Mouse (Mus musculus): ENCODE results near the gene Ddx55.
A peak's percentile ranks its signal among the peaks of the same experiment; 100 is the strongest.

Gene Ddx55

GRCm38 (mm10) chr5:124552558-124553307, at the start of gene Ddx55:
Ddx55 (plus strand) TSS chr5:124552864.
- peak; percentile 93 for DNase-seq (ENCODE audit: low read depth, low spot score)

GRCm38 (mm10) chr5:124503742-124504141, 48.9 kb upstream of the Ddx55 start:
- no peak for DNase-seq (ENCODE audit: low read depth, low spot score)

- no peak for DNase-seq (ENCODE audit: low read depth, low spot score)
Observed at GRCm38 (mm10) chr5:124505235-124505634, 47.4 kb upstream of the Ddx55 start.

- DNase-seq (ENCODE audit: low read depth, low spot score) = no peak
Observed at GRCm38 (mm10) chr5:124506731-124507359, 45.8 kb upstream of the Ddx55 start.

- no peak for DNase-seq (ENCODE audit: low read depth, low spot score)
Observed at GRCm38 (mm10) chr5:124509200-124509599, 43.5 kb upstream of the Ddx55 start.

- no peak for DNase-seq (ENCODE audit: low read depth, low spot score)
Observed at GRCm38 (mm10) chr5:124509742-124510237, 42.9 kb upstream of the Ddx55 start.

- DNase-seq (ENCODE audit: low read depth, low spot score) = no peak
Observed at GRCm38 (mm10) chr5:124510536-124511050, 42.1 kb upstream of the Ddx55 start.

GRCm38 (mm10) chr5:124515789-124516188, 36.9 kb upstream of the Ddx55 start:
- DNase-seq (ENCODE audit: low read depth, low spot score) = no peak

GRCm38 (mm10) chr5:124518648-124519047, 34.0 kb upstream of the Ddx55 start:
- no peak for DNase-seq (ENCODE audit: low read depth, low spot score)

- DNase-seq (ENCODE audit: low read depth, low spot score) = no peak
Observed at GRCm38 (mm10) chr5:124521588-124521987, 31.1 kb upstream of the Ddx55 start.

GRCm38 (mm10) chr5:124523032-124523431, 29.6 kb upstream of the Ddx55 start:
- no peak for DNase-seq (ENCODE audit: low read depth, low spot score)

GRCm38 (mm10) chr5:124524943-124525342, 27.7 kb upstream of the Ddx55 start:
- no peak for DNase-seq (ENCODE audit: low read depth, low spot score)

GRCm38 (mm10) chr5:124528351-124528750, 24.3 kb upstream of the Ddx55 start:
- DNase-seq (ENCODE audit: low read depth, low spot score) = no peak

- no peak for DNase-seq (ENCODE audit: low read depth, low spot score)
Observed at GRCm38 (mm10) chr5:124528791-124529190, 23.9 kb upstream of the Ddx55 start.

- no peak for DNase-seq (ENCODE audit: low read depth, low spot score)
Observed at GRCm38 (mm10) chr5:124529191-124529651, 23.4 kb upstream of the Ddx55 start.

- DNase-seq (ENCODE audit: low read depth, low spot score) = no peak
Observed at GRCm38 (mm10) chr5:124529697-124530096, 23.0 kb upstream of the Ddx55 start.

- DNase-seq (ENCODE audit: low read depth, low spot score) = peak; percentile 85
Observed at GRCm38 (mm10) chr5:124530655-124531582, 21.7 kb upstream of the Ddx55 start, which contains the start of gene Rilpl1. Rilpl1 (minus strand) TSS chr5:124531391.

- DNase-seq (ENCODE audit: low read depth, low spot score) = no peak
Observed at GRCm38 (mm10) chr5:124531583-124531930, 21.1 kb upstream of the Ddx55 start.

- DNase-seq (ENCODE audit: low read depth, low spot score) = no peak
Observed at GRCm38 (mm10) chr5:124532451-124532850, 20.2 kb upstream of the Ddx55 start.

GRCm38 (mm10) chr5:124535016-124535415, 17.6 kb upstream of the Ddx55 start:
- DNase-seq (ENCODE audit: low read depth, low spot score) = no peak

GRCm38 (mm10) chr5:124536776-124537175, 15.9 kb upstream of the Ddx55 start:
- no peak for DNase-seq (ENCODE audit: low read depth, low spot score)
